Mouse (Mus musculus) lung, adult 2 months (tissue): ENCODE measurements around the gene Mfap1b. TPM values are rescaled to one million over a fixed set of nuclear protein-coding genes. Genes with fewer than 3 reads are reported as not detected.

ENCODE experiments used
- DNase-seq: peaks from one replicate; pipeline ENCODE4 v3.0.0; 2022
- H3K4me1 ChIP-seq: fragments of 200-500 bp; 2 replicates; pipeline ENCODE4 v1.6.1; 2011; ENCODE audit warnings: low read length; ENCODE audit not compliant: control insufficient read depth, insufficient read depth
- H3K4me3 ChIP-seq: fragments of 200-500 bp; replicated peaks from 2 replicates; pipeline ENCODE3; 2011; ENCODE audit warnings: low read depth, mild to moderate bottlenecking, control low read depth, low read length; ENCODE audit errors: extremely low read depth
- CTCF ChIP-seq: fragments of 200-500 bp; IDR thresholded peaks from 2 replicates; pipeline ENCODE4 v1.5.1; 2011; ENCODE audit warnings: mild to moderate bottlenecking, low read length, control low read depth; ENCODE audit not compliant: insufficient read depth
- POLR2A ChIP-seq: fragments of 200-500 bp; IDR thresholded peaks from 2 replicates; pipeline ENCODE4 v1.6.1; 2011; ENCODE audit warnings: low read depth, mild to moderate bottlenecking, control low read depth, low read length, borderline replicate concordance; ENCODE audit errors: extremely low read depth
- WGBS: fragments of 180-500 bp; shearing (Covaris S2); methylation state at CpG from one replicate; pipeline ENCODE4 v1.1.7; 2018; 5-methylcytosine and 5-hydroxymethylcytosine counted together
- polyA plus RNA-seq: library from polyadenylated mRNA; depleted of rRNA; stranded (reverse); fragments of >200 nt; gene quantifications from 2 replicates; pipeline ENCODE4 v1.2.3, GENCODE M21; 2012

Mfap1b gene
- polyA plus RNA-seq, 1 experiment = 5.1 TPM

DNA sequence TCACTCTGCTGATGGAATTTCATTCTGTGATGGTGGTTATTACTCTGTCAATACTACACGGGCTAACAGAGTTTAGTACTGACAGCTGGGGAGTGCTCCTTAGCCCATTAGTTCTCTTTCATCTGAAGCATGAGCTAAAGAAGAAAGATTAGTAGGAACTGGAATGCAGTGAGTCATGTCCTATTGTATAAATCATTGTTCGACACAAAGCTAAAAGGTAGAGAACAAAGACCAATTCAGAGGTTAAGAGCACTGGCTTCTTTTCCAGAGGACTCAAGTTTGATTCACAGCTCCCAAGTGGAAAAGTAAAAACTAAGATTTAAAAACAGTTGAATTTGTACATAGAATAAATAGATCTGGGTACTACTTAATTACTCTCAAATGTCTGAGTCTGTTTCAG is 13.8 kb downstream of the Mfap1b start:
- peaks cover 3% of the 10 kb centered on the region; the same call in 1 of the 2 replicates for H3K4me1 ChIP-seq
- H3K4me3 ChIP-seq = no peak overlapping the region
- 42% methylated on average over 2 of the region's 2 CpGs for WGBS
- DNase-seq = no peak
- TF ChIP-seq POLR2A (no peak), CTCF (no peak)

DNA sequence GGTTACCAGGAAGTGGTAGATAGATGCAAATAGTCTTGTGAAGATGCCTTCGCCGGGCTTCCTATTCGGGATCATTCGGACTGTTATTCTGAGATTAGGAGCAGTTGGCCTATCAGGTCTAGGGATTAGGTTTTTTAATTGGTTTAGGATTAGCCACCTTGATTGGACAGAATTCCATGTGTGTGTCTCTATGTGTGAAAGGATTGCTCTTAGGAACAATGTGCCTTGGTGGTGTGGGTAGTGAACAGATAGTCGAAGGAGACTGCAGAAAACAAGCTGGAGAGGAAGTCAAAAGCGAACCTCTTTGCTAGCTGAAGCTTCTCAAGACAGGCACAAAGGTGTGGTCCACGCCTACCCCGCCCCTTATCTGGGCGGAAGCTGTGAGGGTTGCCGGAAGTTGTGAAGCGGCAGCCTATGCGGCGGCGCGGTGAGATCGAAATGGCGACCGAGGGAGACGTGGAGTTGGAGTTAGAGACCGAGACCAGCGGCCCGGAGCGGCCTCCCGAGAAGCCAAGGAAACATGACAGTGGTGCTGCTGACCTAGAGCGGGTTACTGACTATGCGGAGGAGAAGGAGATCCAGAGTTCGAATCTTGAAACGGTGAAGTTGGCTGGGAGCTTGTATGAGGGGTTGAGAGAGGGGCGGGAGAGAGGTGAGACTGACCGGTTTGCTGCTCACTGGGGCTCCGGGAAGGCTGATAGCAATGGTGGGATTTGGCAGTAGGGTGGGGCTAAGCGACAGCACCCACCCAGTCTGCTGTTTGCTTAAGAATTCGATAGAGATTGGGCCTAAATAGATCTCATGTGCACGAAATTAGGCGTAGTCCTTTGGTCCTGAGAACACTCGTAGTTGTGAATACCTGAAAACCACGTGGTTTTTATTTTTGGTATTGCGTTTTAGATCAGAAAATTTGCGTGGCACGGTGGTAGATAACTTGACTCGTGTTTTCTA is 16.9 kb downstream of the Mfap1b start, which contains the start of gene Serinc4:
Serinc4 (minus strand) TSS at position 90 of the 951 bp plus-strand sequence.
- WGBS = 3% methylated on average over 41 of the region's 41 CpGs
- peak; percentile 59; the same call in 1 of the 2 replicates for TF ChIP-seq POLR2A
- no peak for TF ChIP-seq CTCF
- Histone ChIP-seq H3K4me3 (peak within 1 kb of the TSS; percentile 94), H3K4me1 (peaks cover 3% of the 10 kb centered on the region; the same call in 1 of the 2 replicates)
- DNase-seq = peak; percentile 79

DNA sequence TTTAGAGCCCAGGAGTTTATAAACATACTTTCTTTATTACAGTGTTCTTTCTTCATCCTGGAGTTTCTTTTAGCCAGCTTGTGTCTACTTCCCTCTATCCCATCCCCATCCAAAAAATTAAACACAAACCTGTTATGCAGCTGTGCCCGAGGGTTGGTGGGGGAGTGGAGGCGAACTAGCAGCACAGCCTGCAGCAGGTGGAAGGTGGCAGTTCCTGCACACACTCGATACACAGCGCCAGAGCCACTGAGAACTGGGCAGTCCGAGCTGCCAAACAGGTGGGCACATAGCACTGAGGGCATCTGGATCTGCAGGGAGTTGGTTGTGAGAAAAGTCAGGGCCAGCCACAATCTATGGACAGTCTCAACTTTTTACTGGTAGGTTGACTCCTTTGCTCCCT is 18.3 kb downstream of the Mfap1b start:
- no peak for DNase-seq
- TF ChIP-seq POLR2A (no peak), CTCF (no peak)
- WGBS = 78% methylated on average over 5 of the region's 5 CpGs
- Histone ChIP-seq H3K4me1 (peaks cover 3% of the 10 kb centered on the region; the same call in 1 of the 2 replicates), H3K4me3 (no peak overlapping the region)

DNA sequence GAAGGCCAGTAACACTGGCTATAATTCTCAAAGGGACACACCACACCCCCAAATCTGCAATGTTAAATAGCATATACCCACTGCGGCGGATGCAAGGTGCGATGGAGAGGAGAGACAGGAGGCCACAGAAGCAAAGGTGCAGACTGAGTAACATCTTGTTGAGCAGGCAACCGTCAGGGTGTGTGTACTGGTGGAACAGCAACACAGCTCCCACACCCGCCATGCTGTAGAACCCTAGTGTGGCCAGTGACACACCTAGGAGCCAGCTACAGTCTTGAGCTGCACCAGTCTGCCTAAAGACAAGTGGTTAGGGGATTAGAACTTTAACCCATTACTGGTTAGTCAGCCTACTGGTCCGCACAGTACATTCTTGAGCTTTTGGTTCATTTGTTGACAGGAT is 19.9 kb downstream of the Mfap1b start:
- whole genome bisulfite sequencing = 83% methylated on average over 6 of the region's 6 CpGs
- DNase-seq = no peak
- TF ChIP-seq CTCF = no peak
- TF ChIP-seq POLR2A = no peak
- Histone ChIP-seq H3K4me3 (no peak overlapping the region), H3K4me1 (peaks cover 3% of the 10 kb centered on the region; the same call in 1 of the 2 replicates)

DNA sequence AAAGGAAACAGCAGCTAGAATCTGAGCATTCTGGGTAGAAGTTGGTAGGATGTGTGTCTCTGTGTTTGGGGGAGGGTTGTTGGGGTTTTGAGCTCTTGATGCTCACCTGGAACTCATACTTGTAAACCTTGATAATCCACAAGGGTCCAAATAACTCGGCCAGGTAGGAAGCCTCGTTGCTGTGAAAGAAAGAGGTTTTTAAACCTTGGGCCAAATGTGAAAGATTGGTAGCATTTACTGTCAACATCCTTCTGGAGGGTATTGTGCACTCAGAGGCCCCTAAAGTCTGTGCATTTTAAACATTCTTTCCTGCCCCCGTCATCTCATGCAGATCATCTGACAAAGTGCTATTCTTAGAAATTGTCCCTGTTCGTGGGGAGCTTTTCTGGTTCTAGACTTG is 20.9 kb downstream of the Mfap1b start, which contains the start of gene Hypk:
Hypk (plus strand) TSS at position 301 of the 400 bp plus-strand sequence.
- 42% methylated on average over 4 of the region's 4 CpGs for WGBS
- TF ChIP-seq CTCF (no peak), POLR2A (no peak)

DNA sequence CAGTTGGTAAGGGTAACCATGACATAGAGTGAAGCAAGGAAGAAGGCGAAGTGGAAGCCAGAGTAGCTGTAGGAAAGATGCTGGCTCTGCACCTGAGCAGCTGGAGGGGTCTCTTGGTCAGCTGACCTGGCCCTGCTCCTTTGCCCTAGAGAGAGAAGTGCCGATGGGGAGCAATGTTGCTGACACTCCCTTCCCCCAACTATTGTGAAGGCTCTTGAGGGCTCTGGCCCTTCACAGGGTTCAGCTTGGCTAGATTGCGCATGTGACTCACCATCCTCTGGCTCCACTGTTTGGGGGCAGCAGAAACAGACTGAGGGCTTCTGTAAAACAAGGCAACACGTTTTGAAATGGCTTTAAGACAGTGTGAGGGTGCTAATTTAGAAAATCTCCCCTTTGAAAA is 21.5 kb downstream of the Mfap1b start:
- Histone ChIP-seq H3K4me3 (no peak overlapping the region), H3K4me1 (peaks cover 3% of the 10 kb centered on the region; the same call in 1 of the 2 replicates)
- 61% methylated on average over 4 of the region's 4 CpGs for WGBS
- no peak for DNase-seq
- TF ChIP-seq CTCF (no peak), POLR2A (no peak)

More for the DNA sequence above, 20.9 kb downstream of the Mfap1b start, which contains the start of gene Hypk:
- Histone ChIP-seq H3K4me3 (no peak within 1 kb of the TSS), H3K4me1 (peaks cover 3% of the 10 kb centered on the region; the same call in 1 of the 2 replicates)
- DNase-seq = no peak

DNA sequence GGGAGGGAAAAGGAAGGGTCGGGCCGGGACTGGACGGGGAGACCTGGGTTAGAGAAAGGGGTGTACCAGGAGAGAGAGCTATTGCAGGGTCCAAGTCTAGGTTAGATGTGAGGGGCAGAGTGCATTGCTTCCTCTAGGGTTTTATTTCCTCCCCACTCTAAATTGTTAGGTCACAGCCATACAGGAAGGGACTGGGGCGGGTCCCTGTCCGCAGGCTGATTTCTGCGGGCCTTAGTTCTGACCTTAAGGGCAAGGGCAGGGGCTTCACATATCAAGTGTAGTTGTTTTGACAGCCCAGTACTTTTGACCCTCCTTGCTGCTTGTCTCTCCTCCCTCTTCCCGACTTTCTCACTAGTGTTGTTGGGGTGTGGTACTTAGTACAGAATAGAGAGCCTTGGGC is 23.8 kb downstream of the Mfap1b start:
- no peak for TF ChIP-seq POLR2A
- no peak for TF ChIP-seq CTCF
- peak; percentile 35 for DNase-seq
- WGBS = 1% methylated on average over 7 of the region's 7 CpGs
- H3K4me3 ChIP-seq = peak overlapping the region; percentile 97
- H3K4me1 ChIP-seq = no peaks in the 10 kb centered on the region; the same call in 1 of the 2 replicates

DNA sequence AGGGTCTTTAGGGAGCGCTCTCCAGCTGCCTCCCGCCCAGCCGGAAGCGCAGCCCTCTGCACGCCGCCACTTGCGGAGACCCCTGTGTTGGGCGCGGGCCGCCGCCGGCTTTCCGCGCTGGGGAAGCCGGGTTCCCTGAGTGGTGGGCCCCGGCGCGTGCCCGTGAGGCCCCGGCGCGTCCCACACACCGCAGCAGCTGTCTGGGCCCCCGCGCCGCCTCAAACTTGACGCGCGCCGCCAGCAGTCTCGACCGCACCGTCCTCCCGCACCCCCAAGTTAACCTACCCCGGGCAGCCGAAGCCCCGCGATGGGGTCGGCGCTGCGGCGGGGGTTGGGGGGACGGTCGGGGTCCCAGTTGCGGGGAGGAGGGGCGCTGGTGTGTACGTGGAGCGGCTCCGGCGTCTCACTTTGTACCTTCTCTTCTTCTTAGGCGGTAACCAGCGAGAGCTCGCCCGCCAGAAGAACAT is 24.3 kb downstream of the Mfap1b start:
- H3K4me1 ChIP-seq = no peaks in the 10 kb centered on the region; the same call in 1 of the 2 replicates
- H3K4me3 ChIP-seq = peak overlapping the region; percentile 97
- under 1% methylated on average over 54 of the region's 54 CpGs for WGBS
- no peak for DNase-seq
- TF ChIP-seq POLR2A (no peak), CTCF (no peak)

DNA sequence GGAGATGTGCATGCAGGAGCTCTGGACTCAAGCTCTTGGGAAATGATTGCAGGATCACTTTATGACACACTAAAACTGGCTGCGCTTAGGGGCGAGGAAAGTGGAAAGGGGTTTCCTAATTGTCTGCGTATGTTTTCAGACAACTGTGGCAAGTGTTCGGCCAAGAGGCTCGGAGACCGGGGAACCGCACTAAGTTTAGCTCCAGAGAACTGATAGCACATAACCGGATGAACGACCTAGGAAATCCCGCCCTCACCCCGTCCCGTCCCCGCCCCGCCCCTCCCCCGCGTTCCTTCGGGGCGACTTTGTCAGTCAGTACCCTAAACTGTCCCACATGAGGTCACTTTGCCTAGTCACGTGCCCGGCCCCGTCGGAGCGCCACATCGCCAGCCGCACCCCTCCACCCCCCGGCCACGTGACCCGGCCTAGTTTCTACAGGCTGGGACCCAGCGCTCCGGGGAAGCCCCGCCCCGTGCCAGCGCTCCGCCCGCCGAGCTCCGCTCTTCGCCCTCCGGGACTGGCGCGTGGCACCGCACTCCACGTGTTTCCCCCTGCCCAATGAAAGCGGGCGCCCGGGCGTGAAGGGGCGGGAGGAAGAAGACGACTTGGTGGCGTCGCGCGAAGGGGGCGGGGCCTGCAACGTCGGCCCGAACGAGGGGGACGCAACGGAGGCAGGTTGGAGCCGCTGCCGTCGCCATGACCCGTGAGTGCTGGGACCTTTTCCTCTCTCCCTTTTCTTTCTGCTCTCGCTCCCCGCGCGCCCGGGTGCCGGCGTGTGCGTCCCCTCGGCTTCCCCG is 24.9 kb downstream of the Mfap1b start, which contains the start of gene Serf2:
Serf2 (plus strand) TSS at position 457 of the 797 bp plus-strand sequence.
- Histone ChIP-seq H3K4me1 (no peaks in the 10 kb centered on the region; the same call in 1 of the 2 replicates), H3K4me3 (peak within 1 kb of the TSS; percentile 97)
- TF ChIP-seq POLR2A = peak; percentile 98
- TF ChIP-seq CTCF = no peak
- DNase-seq = peak; percentile 99
- under 1% methylated on average over 71 of the region's 74 CpGs for WGBS
